Mouse (Mus musculus): ENCODE measurements around the gene Qser1.

Gene Qser1

GRCm38 (mm10) chr2:104736241-104736640 lies 80.3 kb downstream of the Qser1 start:
- no peak for DNase-seq (ENCODE audit: low spot score in 2 of 2)

- no peak for DNase-seq (ENCODE audit: low spot score in 2 of 2)
Measured at GRCm38 (mm10) chr2:104732562-104733256, 83.9 kb downstream of the Qser1 start.

- no peak for DNase-seq (ENCODE audit: low spot score in 2 of 2)
Measured at GRCm38 (mm10) chr2:104732033-104732444, 84.5 kb downstream of the Qser1 start.

GRCm38 (mm10) chr2:104727369-104727768 lies 89.2 kb downstream of the Qser1 start:
- no peak for DNase-seq (ENCODE audit: low spot score in 2 of 2)

GRCm38 (mm10) chr2:104722021-104722420 lies 94.5 kb downstream of the Qser1 start:
- no peak for DNase-seq (ENCODE audit: low spot score in 2 of 2)

- no peak for DNase-seq (ENCODE audit: low spot score in 2 of 2)
Measured at GRCm38 (mm10) chr2:104717827-104718226, 98.7 kb downstream of the Qser1 start.

- no peak for DNase-seq (ENCODE audit: low spot score in 2 of 2)
Measured at GRCm38 (mm10) chr2:104717231-104717735, 99.3 kb downstream of the Qser1 start.

GRCm38 (mm10) chr2:104716279-104716678 lies 100.3 kb downstream of the Qser1 start, which contains the start of gene Pin1rt1:
Pin1rt1 (minus strand) TSS chr2:104716379.
- DNase-seq (ENCODE audit: low spot score in 2 of 2), result no peak

GRCm38 (mm10) chr2:104714254-104714691 lies 102.3 kb downstream of the Qser1 start:
- DNase-seq (ENCODE audit: low spot score in 2 of 2), result no peak

- DNase-seq (ENCODE audit: low spot score in 2 of 2), result no peak
Measured at GRCm38 (mm10) chr2:104712486-104712809, 104.1 kb downstream of the Qser1 start.

GRCm38 (mm10) chr2:104711585-104712485 lies 104.7 kb downstream of the Qser1 start, which contains the start of gene Tcp11l1:
Tcp11l1 (minus strand) TSS chr2:104712169.
- peak; percentile 62 to 64 for DNase-seq (ENCODE audit: low spot score in 2 of 2)

- DNase-seq (ENCODE audit: low spot score in 2 of 2), result no peak
Measured at GRCm38 (mm10) chr2:104710670-104711370, 105.7 kb downstream of the Qser1 start.

GRCm38 (mm10) chr2:104709786-104710337 lies 106.7 kb downstream of the Qser1 start:
- DNase-seq (ENCODE audit: low spot score in 2 of 2), result no peak

All from urinary bladder, postnatal 4 days (tissue).